Mouse (Mus musculus) liver, adult 2 months (tissue): Measurements from ENCODE around the gene Eqtn.

Source experiments
- CTCF ChIP-seq: fragments of 200-500 bp; IDR thresholded peaks from 2 replicates; pipeline ENCODE4 v1.5.1; 2011; ENCODE audit warnings: low read depth, low read length, control low read depth
- POLR2A ChIP-seq: fragments of 200-500 bp; IDR thresholded peaks from 2 replicates; pipeline ENCODE4 v1.6.1; 2011; ENCODE audit warnings: low read length, control low read depth; ENCODE audit not compliant: insufficient read depth; ENCODE audit errors: extremely low read depth

DNA sequence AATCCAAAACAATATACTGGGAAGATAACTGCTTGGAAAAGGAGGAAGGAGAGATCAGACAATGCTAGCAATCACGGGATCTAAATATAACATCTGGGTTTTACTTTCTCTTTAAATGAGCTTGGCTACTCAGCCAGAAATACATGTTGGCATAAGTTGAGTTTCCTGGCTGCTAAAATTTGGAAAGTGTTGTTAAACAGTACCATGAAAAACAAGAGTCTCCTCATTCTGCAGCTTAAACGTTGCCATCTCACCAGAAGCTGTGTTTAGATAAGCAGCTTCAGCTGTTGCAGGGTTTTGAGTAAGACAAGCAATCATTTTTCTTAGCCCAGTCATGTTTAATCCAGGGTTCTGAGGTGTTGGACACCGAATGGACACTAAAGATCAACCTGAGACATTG, 26.9 kb downstream of the Eqtn start:
- TF ChIP-seq POLR2A, result no peak
- TF ChIP-seq CTCF, result no peak
